Mouse (Mus musculus): ENCODE data around the gene Itfg1. TPM values are rescaled to one million over a fixed set of nuclear protein-coding genes. Genes with fewer than 3 reads are reported as not detected.
A peak's percentile ranks its signal among the peaks of the same experiment; 100 is the strongest.
"Not testable (repeated sequence)": the region's sequence is repeated elsewhere in the genome, so short reads cannot be mapped to it uniquely, and the experiment has no call there.

Itfg1 gene
- polyA plus RNA-seq, 1 experiment: 28.1 TPM

DNA sequence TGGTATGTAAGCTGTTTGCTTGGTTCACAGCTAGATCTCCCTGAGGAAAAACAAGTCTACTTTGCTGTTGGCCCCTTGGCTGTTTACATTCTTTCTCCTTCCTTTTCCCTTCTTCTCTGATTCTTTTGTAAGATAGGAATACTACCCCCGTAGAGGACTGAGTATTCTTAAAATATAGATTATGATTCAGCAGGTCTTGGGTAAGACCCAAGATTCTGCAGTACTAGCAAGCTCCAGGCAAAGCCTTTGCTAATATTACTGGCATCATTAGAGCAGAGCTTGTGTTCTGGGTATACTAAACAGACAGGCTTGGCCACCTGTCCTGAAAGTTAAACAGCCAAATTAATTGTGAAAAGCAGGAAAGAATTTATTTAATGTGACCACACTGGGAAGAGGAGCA is 21.7 kb upstream of the Itfg1 start:
- no peak overlapping the region for H3K4me2 ChIP-seq (ENCODE audit: low read depth)
- no peak for TF ChIP-seq E2F4 (IDR thresholded peaks at IDR 0.05; ENCODE audit: insufficient read depth)
- TF ChIP-seq MYOG (IDR thresholded peaks at IDR 0.05; ENCODE audit: control insufficient read depth in 1 of 3, insufficient read depth in 1 of 3, insufficient read length in 2 of 3, low read depth in 2 of 3): no peak
- no peak for TF ChIP-seq POLR2AphosphoS2 (IDR thresholded peaks at IDR 0.05; ENCODE audit: insufficient read length, low read depth)
- no peak for TF ChIP-seq TCF3 (IDR thresholded peaks at IDR 0.05; ENCODE audit: insufficient read length, low read depth)
- no peak for TF ChIP-seq CEBPB (IDR thresholded peaks at IDR 0.05; ENCODE audit: insufficient read depth, poor library complexity, severe bottlenecking)
- TF ChIP-seq USF1 (IDR thresholded peaks at IDR 0.05; ENCODE audit: low read depth): no peak
- no peak for TF ChIP-seq MYOD1 (IDR thresholded peaks at IDR 0.05; ENCODE audit: control insufficient read depth in 1 of 3, insufficient read length in 2 of 3, low read depth in 2 of 3)
- TF ChIP-seq REST (IDR thresholded peaks at IDR 0.05; ENCODE audit: insufficient read depth, insufficient read length): no peak
- no peak for TF ChIP-seq POLR2A (IDR thresholded peaks at IDR 0.05; ENCODE audit: insufficient read length, low read depth)
- no peak for TF ChIP-seq SRF (IDR thresholded peaks at IDR 0.05; ENCODE audit: control insufficient read depth, insufficient read length, low read depth)
- no peak for TF ChIP-seq MAX (IDR thresholded peaks at IDR 0.05; ENCODE audit: low read depth)
- TF ChIP-seq TCF12 (IDR thresholded peaks at IDR 0.05; ENCODE audit: insufficient read depth, poor library complexity, severe bottlenecking): no peak
- no peaks in the 10 kb centered on the region for H3K79me2 ChIP-seq (ENCODE audit: control insufficient read depth, insufficient read depth)
- H3K4me3 ChIP-seq: no peak overlapping the region
- no peaks in the 10 kb centered on the region for H3K36me3 ChIP-seq (ENCODE audit: control insufficient read depth, insufficient read depth)
- H3ac ChIP-seq (ENCODE audit: control insufficient read depth, insufficient read length): no peak overlapping the region
- H3K27me3 ChIP-seq (ENCODE audit: control insufficient read depth, insufficient read depth, insufficient read length): no peaks in the 10 kb centered on the region

DNA sequence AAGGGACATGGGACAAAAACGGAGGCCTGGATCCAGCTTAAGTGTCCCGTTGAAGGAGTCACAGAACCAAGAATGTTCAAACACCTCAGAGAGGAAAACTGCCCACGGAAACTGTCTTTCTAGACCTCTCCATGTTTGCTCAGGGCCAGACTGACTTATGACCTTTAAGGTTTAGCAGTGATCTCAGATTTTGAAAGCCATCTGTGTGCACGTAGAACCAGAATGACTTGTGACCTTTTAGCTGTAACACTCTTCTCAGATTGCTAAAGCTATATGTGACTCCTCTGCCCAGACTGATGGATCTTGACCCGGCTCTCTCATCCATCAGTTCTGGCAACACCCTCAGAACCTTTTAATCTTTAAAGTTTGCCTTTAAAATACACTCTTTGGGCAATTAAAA is 19.9 kb upstream of the Itfg1 start:
- no peak overlapping the region for H3K4me3 ChIP-seq
- TF ChIP-seq MAX (IDR thresholded peaks at IDR 0.05; ENCODE audit: low read depth) (no peak), SRF (IDR thresholded peaks at IDR 0.05; ENCODE audit: control insufficient read depth, insufficient read length, low read depth) (no peak), MYOG (IDR thresholded peaks at IDR 0.05; ENCODE audit: control insufficient read depth in 1 of 3, insufficient read depth in 1 of 3, insufficient read length in 2 of 3, low read depth in 2 of 3) (no peak), POLR2AphosphoS2 (IDR thresholded peaks at IDR 0.05; ENCODE audit: insufficient read length, low read depth) (no peak), USF1 (IDR thresholded peaks at IDR 0.05; ENCODE audit: low read depth) (no peak), E2F4 (IDR thresholded peaks at IDR 0.05; ENCODE audit: insufficient read depth) (no peak), CEBPB (IDR thresholded peaks at IDR 0.05; ENCODE audit: insufficient read depth, poor library complexity, severe bottlenecking) (no peak), REST (IDR thresholded peaks at IDR 0.05; ENCODE audit: insufficient read depth, insufficient read length) (no peak), MYOD1 (IDR thresholded peaks at IDR 0.05; ENCODE audit: control insufficient read depth in 1 of 3, insufficient read length in 2 of 3, low read depth in 2 of 3) (no peak), TCF3 (IDR thresholded peaks at IDR 0.05; ENCODE audit: insufficient read length, low read depth) (no peak), POLR2A (IDR thresholded peaks at IDR 0.05; ENCODE audit: insufficient read length, low read depth) (no peak), TCF12 (IDR thresholded peaks at IDR 0.05; ENCODE audit: insufficient read depth, poor library complexity, severe bottlenecking) (no peak)
- H3K27me3 ChIP-seq (ENCODE audit: control insufficient read depth, insufficient read depth, insufficient read length): no peaks in the 10 kb centered on the region
- no peak overlapping the region for H3ac ChIP-seq (ENCODE audit: control insufficient read depth, insufficient read length)
- no peaks in the 10 kb centered on the region for H3K79me2 ChIP-seq (ENCODE audit: control insufficient read depth, insufficient read depth)
- H3K4me2 ChIP-seq (ENCODE audit: low read depth): no peak overlapping the region
- no peaks in the 10 kb centered on the region for H3K36me3 ChIP-seq (ENCODE audit: control insufficient read depth, insufficient read depth)

DNA sequence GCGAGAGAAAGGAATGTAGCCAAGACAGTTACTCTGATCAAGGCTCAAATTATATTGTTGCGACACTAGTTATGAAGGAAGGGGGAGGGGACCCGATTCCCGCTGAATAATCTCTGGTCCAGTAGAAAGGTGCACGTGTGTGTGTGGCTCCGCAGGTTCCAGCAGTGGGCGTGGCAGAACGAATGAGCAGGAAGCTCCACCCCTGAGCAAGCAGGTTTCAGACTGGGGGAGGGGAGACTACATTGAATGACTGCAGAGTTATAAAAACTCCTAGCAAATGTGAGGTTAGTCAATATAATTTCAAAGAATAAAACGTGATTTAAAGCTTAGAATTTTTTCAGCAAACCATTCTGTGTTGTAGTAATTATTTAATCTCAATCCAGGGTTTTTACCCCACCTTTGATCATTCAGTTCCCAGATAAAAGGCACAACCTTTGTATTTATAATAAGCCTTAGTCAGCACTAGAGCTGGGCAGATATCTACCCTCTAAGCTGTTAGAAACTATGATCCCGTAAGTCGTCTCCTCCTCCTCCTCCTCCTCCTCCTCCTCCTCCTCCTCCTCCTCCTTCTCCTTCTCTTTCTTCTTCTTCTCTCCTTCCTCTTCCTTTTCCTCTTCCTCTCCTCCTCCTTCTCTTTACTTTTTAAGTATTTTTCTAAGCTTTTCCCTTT is 16.6 kb upstream of the Itfg1 start:
- H3K36me3 ChIP-seq (ENCODE audit: control insufficient read depth, insufficient read depth); H3K79me2 ChIP-seq (ENCODE audit: control insufficient read depth, insufficient read depth); H3K27me3 ChIP-seq (ENCODE audit: control insufficient read depth, insufficient read depth, insufficient read length); H3K4me2 ChIP-seq (ENCODE audit: low read depth); H3K4me3 ChIP-seq; H3ac ChIP-seq (ENCODE audit: control insufficient read depth, insufficient read length): not testable (repeated sequence)

DNA sequence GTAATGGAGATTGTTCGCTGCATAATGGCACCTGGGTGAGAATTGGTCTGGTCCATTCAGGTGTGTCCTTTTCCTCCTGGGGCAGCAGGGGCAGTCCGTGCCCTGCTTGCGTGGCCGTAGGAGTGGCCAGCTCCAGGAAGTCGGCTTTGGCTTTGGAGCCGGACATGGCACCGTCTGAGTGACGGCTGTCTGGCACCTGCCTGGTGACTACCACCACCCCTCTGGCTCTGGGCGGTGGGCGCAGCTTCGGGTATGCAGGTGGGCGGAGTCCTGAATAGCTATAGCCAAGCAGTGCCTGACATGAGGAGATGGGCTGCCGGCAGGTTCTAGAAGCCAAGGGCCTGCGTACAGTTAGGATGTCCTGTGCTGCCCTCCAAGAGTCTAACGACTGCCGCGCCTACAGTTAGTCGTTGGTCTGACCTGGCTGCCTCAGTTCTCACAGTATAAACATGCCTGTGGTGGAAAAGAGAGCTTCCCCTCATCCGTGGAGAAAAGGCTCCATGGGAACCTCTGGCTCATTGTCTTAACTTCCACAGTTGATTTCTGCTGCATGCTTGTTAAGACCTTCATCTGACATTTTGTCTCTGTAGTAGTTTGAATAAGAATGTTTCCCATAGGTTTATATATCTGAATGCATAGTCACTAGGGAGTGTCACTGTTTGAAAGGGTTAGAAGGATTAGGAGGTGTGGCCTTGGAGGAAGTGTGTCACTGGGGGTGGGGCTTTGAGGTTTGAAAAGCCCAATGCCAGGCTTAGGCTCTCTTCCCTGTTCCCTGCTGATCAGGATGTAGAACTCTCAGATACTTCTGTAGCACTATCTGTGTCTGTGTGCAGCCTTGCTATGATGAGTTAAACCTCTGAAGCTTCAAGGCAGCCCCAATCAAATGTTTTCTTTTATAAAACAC is 13.8 kb upstream of the Itfg1 start:
- Histone ChIP-seq H3K36me3 (ENCODE audit: control insufficient read depth, insufficient read depth) (no peaks in the 10 kb centered on the region), H3K4me3 (no peak overlapping the region), H3K79me2 (ENCODE audit: control insufficient read depth, insufficient read depth) (no peaks in the 10 kb centered on the region), H3K4me2 (ENCODE audit: low read depth) (no peak overlapping the region), H3ac (ENCODE audit: control insufficient read depth, insufficient read length) (no peak overlapping the region), H3K27me3 (ENCODE audit: control insufficient read depth, insufficient read depth, insufficient read length) (no peaks in the 10 kb centered on the region)
- TF ChIP-seq POLR2A (IDR thresholded peaks at IDR 0.05; ENCODE audit: insufficient read length, low read depth): no peak

DNA sequence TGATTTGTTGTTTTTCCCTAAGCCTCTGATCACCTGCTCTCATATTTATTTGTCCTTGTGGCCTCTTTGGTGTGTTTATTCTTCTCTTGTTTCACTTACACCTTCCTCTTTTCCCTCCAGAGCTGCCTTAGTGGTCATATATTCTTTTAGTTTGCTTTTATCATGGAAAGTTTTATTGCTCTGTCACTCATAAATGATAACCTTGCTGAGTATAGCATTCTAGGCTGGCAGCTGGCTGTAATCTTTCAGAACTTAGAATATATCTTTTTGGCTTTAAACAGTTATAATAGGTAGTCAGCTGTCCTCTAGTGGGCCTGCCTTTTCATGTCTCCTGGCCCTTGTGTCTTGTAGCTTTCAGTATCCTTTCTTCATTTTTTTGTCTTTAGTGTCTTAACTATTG is 5.2 kb upstream of the Itfg1 start:
- Histone ChIP-seq H3K27me3 (ENCODE audit: control insufficient read depth, insufficient read depth, insufficient read length) (no peaks in the 10 kb centered on the region), H3K4me3 (no peak overlapping the region), H3K36me3 (ENCODE audit: control insufficient read depth, insufficient read depth) (no peaks in the 10 kb centered on the region), H3K79me2 (ENCODE audit: control insufficient read depth, insufficient read depth) (peaks cover 9% of the 10 kb centered on the region), H3ac (ENCODE audit: control insufficient read depth, insufficient read length) (no peak overlapping the region), H3K4me2 (ENCODE audit: low read depth) (peak overlapping the region; percentile 5)
- TF ChIP-seq CEBPB (IDR thresholded peaks at IDR 0.05; ENCODE audit: insufficient read depth, poor library complexity, severe bottlenecking): no peak
- no peak for TF ChIP-seq USF1 (IDR thresholded peaks at IDR 0.05; ENCODE audit: low read depth)
- TF ChIP-seq MYOD1 (IDR thresholded peaks at IDR 0.05; ENCODE audit: control insufficient read depth in 1 of 3, insufficient read length in 2 of 3, low read depth in 2 of 3): no peak
- no peak for TF ChIP-seq MYOG (IDR thresholded peaks at IDR 0.05; ENCODE audit: control insufficient read depth in 1 of 3, insufficient read depth in 1 of 3, insufficient read length in 2 of 3, low read depth in 2 of 3)
- no peak for TF ChIP-seq POLR2A (IDR thresholded peaks at IDR 0.05; ENCODE audit: insufficient read length, low read depth)
- no peak for TF ChIP-seq TCF12 (IDR thresholded peaks at IDR 0.05; ENCODE audit: insufficient read depth, poor library complexity, severe bottlenecking)
- TF ChIP-seq REST (IDR thresholded peaks at IDR 0.05; ENCODE audit: insufficient read depth, insufficient read length): no peak
- no peak for TF ChIP-seq TCF3 (IDR thresholded peaks at IDR 0.05; ENCODE audit: insufficient read length, low read depth)
- no peak for TF ChIP-seq MAX (IDR thresholded peaks at IDR 0.05; ENCODE audit: low read depth)
- no peak for TF ChIP-seq POLR2AphosphoS2 (IDR thresholded peaks at IDR 0.05; ENCODE audit: insufficient read length, low read depth)
- TF ChIP-seq SRF (IDR thresholded peaks at IDR 0.05; ENCODE audit: control insufficient read depth, insufficient read length, low read depth): no peak
- TF ChIP-seq E2F4 (IDR thresholded peaks at IDR 0.05; ENCODE audit: insufficient read depth): no peak

Measured in myocyte (in vitro differentiated cells).